Mouse (Mus musculus) kidney, adult 2 months (tissue): ENCODE results near the gene Sec24a.
"Not testable (repeated sequence)": the region's sequence is repeated elsewhere in the genome, so short reads cannot be mapped to it uniquely, and the experiment has no call there.

Experiments used
- CTCF ChIP-seq: fragments of 200-500 bp; conservative IDR thresholded peaks from 2 replicates; pipeline ENCODE4 v1.5.1; 2011; ENCODE audit warnings: low read depth, mild to moderate bottlenecking, control low read depth, low read length, moderate library complexity, mixed read lengths; ENCODE audit not compliant: insufficient read depth, insufficient read length
- POLR2A ChIP-seq: fragments of 200-500 bp; IDR thresholded peaks from one replicate; pipeline ENCODE4 v1.6.1; 2011; ENCODE audit warnings: low read depth, low read length, control low read depth

DNA sequence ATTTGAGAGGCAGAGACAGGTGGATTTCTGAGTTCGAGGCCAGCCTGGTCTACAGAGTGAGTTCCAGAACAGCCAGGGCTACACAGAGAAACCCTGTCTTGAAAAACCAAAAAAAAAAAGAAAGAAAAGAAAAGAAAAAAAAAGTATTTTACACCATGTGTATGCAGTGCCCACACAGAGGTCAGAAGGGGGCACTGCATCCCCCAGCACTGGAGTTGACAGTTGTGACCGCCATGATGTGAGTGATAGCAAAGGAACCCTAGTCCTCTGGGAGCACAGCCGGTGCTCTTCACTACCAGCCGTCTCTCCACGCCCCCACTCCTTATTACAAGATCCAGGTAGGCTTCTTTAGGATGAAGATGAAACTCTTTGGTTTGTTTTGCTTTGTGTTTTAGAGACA lies 5.2 kb downstream of the Sec24a start:
- TF ChIP-seq CTCF, POLR2A: not testable (repeated sequence)
